Mouse (Mus musculus): ENCODE measurements at regions not wholly inside any gene's neighbourhood (a gene's known extent, or its start where the extent isn't known, plus 50 kb on each side); places are given as distances from the start of the nearest gene placed in this dataset.
A peak's percentile ranks its signal among the peaks of the same experiment; 100 is the strongest.
"Not testable (repeated sequence)": the region's sequence is repeated elsewhere in the genome, so short reads cannot be mapped to it uniquely, and the experiment has no call there.

DNA sequence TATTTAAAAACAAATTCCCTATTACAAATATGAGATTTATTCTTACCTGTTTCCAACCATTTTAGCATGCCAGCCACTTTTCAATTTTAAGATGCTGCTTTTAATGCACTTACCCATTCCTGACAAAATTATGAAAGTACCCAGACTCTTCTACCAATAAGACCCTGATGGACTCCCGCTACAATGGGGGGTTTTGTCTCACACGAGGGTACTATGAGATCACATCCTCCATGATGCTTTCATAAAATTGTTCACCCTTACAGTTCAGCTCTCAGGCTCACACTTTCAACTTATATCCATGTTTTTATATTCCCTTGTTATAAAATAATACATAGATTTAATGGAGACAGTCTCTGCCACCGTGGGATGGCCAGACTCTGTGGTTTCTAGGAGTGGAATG is 68.1 kb upstream of the Adamts18 start:
- no peak for DNase-seq (ENCODE audit: low spot score in 2 of 2)

DNA sequence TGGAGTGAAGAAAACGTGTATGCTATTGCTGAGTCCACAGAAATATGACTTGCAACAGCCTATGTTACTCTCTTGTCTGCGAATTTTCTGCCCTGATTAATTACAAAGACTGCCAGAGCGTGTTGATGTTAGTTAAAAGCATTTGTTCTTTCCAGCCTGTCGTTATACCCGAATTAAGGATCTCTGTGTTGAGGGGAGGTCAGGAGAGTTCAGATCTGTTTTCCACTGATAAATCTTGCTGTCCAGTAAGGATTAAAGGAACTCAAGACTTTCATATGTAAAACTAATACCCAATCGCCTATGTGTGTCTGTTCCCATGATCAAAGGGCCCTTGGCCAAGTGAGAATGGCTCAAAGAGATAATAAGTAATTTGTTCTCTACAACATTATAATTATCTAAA is 68.7 kb upstream of the Adamts18 start:
- DNase-seq (ENCODE audit: low spot score in 2 of 2), result no peak

DNA sequence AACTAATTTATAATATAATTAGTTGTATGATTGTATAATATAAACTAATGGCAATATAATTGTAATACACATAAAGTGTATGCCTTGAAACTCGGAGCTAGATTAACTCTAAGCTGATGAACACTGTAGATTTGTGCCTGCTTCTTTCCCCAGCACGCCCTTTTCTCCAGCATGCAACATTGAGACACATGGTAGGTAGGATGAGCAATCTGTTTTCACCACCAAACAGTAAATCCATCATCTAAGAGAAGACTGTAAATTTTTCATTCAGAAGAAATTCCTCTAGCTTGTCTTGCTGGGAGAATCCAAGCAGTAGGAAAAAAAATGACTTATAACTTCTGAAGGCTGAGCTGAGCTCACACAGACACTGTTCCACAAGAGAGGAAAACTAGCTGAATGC is 71.8 kb upstream of the Adamts18 start:
- no peak for DNase-seq (ENCODE audit: low spot score in 2 of 2)

DNA sequence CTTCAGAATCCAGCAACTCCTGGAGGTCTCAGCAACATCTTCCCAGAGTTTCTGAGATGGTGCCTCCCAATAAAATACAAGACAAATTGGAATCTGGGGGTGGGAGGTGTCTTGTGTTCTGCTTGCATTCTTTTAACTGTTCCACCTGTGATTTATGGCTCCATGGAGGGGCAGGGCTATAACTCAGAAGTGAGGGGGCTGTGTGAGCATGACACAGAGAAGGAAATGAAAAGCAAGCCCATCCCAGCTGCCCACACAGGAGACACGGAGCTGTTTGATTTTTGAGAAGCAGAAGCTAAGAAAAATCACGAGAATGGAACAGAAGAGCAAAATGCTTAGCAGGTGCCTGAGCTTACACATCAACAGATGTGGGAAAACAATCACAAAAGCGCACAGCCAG is 74.8 kb upstream of the Adamts18 start:
- peak in 1 of 2 experiments; percentile 5 for DNase-seq (ENCODE audit: low spot score in 2 of 2)

DNA sequence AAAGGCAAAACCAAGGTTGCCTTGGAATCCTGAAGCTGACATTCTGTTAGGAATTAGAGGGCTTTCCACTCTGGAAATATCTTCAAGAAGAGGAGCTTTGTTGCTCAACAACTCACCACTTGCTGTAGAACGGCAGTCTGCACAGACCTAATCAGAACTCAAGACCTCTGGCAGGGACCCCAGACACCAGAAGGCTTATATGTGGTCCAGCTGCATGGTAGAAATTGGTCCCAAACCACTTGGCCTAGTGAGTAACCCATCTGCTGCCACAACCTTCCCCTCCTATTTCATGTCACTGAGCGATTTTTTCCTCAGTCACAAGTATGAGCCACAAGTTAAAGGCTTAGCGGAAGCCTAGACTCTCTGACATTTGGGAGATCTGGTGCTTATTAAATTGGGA is 105.2 kb upstream of the Adamts18 start:
- DNase-seq (ENCODE audit: low spot score in 2 of 2), result no peak

DNA sequence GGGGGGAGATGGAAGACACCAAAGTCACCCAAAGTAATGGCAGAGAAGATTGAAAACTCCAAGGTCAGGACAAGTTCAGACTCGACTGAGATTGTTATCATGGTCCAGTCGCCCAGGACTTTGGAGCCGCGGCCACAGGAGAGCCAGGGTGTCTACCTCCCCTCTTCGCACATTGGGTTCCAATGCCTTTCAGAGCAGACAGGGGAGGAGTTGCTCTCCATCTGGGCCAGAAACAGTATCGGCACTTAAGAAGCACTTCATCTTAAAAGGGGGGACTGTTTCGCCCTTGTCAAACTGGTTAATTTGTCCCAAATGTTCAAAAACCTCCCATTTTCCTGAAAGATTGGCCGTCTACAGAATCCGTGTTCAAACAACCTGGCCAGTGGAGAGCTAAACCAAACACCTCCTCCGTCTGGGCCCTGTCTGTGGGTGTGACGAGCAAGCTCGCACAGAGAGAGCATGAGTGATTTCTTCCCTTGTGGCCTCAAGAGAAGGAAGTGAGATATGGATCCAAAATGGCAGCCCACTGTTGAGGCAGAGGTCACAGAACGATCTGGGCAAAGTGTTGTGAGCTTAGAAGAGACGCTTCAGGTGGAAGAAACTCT is 108.0 kb upstream of the Adamts18 start:
- no peak for DNase-seq (ENCODE audit: low spot score in 2 of 2)

DNA sequence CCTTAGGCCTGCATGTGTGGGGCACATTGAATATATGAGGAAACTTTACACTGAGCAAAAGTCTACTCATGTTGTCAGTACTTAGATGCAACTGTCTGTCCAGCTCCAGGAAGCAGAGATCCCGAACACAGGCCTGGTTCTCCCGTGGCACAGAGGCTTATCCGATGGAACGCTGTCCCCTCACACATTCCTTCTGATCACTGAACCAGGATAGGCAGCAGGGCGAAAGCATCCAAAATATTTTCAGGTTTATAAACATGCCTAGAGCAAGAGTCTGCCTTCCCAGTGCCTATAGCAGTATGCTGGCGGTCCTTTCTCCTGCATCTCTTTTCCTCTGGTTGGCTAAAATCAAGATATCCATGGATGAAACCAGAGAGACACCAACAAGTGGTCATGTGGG is 109.3 kb upstream of the Adamts18 start:
- no peak for DNase-seq (ENCODE audit: low spot score in 2 of 2)

DNA sequence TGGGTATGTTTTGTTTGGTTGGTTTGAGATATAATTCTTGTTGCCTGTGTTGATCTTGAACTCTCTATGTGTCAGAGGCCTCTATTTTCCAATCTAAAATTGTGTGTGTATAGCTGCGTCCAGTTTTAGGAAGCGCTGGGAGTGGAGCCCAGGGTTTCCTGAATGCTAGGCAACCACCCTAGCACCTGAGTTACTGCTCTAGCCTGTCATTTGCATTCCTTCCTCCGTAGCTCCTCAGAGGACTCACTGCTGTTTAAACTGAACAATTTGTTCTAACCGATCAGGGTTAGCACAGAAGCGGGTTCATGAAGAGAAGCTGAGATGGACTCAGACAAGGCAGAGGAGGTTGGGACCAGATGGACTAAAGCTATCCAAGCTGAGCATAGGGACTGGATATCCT is 127.3 kb upstream of the Adamts18 start:
- no peak for DNase-seq (ENCODE audit: low spot score in 2 of 2)

DNA sequence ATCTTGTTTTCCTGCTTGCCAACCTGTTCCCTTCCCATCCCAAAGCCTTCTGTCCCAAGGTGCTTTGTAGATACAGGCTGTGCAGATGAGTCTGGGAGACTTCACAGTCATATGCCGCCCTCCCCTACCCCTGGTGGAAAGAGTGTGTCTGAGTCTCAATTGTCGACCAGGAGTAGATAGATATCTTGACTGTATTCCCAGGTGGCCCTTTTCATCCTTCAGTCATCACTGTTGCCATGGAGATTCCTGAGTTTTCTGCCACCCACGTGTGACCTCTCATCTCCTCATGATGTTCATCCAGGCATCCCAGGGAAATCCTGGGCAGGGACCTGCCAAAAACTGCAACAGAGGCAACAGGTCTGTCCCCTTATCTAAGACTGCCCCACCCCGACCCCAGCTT is 128.1 kb upstream of the Adamts18 start:
- DNase-seq (ENCODE audit: low spot score in 2 of 2), result no peak

DNA sequence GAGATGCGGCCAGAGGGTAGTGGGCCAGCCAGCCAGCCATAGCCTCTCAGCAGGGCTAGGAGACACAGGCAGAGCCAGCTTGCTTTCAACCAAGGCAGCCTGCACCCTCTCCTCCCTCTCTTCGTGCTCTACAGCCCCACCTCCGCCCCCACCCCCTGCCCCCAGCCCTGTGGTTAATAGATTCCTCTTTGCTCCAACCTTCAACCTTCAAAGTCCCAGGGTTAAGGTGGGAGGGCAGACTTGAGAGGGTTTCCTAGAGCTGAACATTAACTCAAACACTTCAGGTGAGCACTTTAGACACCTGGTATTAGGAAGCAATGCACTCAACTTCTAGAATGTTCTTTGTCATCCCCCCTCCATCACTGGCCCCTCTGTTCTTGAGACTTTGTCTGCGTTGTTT is 128.5 kb upstream of the Adamts18 start:
- DNase-seq (ENCODE audit: low spot score in 2 of 2), result no peak

DNA sequence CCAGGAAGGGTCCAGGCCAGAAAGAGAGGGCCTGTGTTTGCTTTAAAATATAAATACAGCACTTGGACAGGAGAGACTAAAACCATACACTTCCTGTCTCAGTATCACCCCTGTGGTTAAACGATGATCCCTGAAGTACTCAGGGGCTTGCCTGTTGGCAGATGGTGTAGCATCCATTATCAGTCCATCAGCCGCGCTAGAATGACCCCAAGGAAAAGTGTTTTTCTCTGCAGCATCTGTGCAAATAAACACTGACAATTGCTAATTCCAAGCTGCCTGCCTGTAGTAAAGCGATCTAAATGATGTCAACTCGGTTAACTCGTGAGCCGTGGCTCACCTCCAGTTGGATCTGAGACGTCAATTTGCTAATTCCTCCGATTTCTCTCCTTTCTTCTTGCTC is 130.4 kb upstream of the Adamts18 start:
- no peak for DNase-seq (ENCODE audit: low spot score in 2 of 2)

DNA sequence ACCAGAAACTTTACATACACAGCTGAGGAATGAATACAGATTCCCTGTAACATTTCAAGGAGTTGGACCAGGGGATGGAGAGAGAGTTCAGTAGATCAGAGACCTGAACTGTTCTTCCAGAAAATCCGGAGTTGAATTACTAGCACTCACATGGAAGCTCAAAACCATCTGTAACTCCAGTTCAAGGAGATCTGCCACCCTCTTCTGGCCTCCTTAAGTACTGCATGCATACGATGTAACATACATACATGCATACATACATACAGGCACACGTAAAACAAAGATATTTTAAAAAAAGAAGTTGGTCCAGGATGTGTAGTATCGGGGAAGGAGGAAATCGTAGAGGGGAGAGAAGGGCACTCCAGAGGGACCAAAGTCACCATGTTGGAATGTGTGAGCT is 131.3 kb upstream of the Adamts18 start:
- DNase-seq (ENCODE audit: low spot score in 2 of 2), result no peak

DNA sequence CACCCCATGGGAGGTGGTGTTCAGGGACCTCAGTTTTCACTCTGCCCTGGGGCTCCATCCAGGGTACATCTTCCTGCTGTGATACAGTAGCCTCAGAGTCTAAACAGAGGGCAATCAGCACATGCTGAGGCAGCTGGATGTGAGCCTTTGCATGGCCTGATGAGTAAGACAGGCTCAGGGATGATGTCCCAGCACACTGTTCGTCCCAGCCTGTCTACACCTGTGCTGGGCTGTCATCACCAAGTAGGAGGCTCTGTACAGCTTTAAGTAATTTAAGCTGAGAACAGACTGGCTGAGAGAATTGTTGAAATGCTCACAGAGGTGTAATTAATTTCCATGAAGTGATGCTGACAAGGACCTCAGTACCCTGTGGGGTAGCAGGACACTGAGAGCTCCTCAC is 132.8 kb upstream of the Adamts18 start:
- DNase-seq (ENCODE audit: low spot score in 2 of 2), result no peak

DNA sequence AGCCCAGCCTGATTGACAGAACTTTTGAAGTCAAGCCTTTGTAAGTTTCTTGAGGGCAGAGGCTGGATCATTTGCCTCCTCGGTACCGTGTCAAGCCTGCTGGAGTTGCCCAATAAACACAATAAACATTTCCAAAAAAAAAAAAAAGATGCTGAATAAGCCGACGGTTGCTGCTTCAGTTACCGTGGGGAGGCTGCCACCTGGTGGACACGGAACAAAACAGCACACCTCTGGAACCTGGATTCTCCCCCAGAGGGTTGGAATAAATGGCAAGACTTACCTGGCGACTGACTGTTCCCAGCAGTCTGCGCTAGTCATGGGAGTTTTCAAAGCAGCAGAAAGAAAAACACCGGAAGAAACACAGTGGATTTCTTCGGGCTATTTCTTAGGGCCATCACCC is 136.3 kb upstream of the Adamts18 start:
- peak; percentile 20 to 54 for DNase-seq (ENCODE audit: low spot score in 2 of 2)

DNA sequence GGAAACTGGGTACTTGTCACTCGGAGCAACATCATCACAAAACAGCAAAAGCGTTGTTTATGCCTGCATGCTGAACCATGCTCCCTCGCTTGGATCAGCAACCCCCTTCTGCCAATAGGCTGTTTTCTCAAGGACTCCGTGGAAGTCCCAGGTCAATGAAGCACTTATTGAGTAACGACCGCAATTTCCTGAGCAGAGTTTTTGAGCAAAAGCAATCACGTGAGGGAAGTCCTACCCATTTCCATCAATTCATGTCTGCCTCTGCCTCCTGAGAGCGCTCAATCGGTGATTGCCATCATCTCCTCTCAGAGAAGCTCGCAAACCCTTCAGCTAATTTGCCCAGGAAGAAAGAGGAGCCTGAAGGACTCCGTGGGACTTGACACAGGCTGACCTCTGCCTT is 136.9 kb upstream of the Adamts18 start:
- no peak for DNase-seq (ENCODE audit: low spot score in 2 of 2)

DNA sequence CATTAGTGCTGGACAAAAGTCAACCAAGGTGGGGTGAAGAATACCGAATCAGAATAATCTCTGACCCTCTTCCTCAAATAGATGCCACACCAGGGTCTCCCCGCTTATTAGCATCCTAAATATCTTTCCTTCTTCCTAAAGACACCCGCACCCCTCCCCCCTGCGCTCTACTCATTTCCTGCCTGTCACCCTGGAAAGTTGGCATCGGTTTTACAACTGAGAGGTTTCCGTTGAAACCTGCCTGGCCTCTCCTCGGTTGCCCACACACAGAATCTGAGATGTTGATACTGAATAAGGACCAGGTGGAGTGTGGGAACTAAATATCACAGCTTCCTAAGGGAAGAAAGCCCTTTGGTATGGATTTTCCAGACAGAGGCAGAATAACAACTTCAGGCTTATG is 137.4 kb upstream of the Adamts18 start:
- DNase-seq (ENCODE audit: low spot score in 2 of 2), result no peak

DNA sequence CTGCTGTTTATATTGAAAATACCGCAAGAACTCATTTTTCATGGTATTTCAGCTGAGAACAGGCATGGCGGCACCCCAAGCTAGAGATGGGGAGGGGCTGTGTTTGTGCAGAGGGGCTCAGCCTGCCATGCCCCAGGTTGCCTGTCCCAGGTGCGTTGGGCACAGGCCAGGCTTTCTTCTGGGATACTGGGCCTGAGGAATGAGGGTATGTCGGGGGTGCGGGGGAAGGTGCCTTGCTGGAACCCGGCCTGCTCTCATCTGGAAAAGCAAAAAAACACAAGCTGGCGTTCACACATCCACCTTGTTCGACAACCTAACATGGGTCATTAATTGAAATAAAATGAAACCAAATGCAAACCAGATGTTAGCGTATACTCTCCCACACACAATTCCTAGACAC is 142.2 kb upstream of the Adamts18 start:
- DNase-seq (ENCODE audit: low spot score in 2 of 2), result no peak

DNA sequence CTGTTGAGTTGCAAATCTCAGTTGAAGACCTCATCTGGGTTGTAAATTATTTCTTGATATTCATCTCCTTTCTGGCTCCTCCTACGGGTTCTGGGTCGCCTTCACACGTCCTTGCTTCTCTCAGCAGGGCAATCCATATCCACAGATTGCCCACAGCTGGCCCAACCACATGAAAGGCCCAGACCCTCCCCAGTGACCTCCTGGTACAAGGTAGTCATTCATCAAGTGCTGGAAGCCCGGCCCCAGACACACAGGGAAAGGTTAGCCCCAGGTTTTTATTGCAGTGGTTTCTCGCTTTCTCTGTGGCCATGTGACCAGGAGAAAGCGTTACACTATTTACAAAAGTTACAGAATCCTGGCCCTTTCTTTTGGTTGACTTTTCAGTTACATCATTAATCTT is 134.5 kb upstream of the Nudt7 start:
- DNase-seq (ENCODE audit: low spot score in 2 of 2), result no peak

DNA sequence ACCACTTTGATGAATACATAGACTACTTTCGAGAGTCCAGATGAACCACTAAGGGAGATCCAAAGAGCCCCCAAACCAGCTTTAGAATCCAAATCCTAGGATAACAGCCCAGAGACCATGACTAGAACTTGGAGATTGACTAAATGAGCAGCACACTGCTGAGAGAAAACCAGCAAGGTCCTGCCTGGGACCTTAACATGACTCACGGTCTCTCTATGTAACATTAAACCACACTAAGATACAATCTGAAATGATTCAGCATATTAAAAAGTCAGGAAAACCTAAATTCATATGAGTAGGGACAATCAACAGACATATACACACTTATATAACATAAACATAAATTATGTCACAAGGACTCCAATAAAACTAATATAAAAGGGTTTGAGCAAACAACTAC is 131.7 kb upstream of the Nudt7 start:
- no peak for DNase-seq (ENCODE audit: low spot score in 2 of 2)

DNA sequence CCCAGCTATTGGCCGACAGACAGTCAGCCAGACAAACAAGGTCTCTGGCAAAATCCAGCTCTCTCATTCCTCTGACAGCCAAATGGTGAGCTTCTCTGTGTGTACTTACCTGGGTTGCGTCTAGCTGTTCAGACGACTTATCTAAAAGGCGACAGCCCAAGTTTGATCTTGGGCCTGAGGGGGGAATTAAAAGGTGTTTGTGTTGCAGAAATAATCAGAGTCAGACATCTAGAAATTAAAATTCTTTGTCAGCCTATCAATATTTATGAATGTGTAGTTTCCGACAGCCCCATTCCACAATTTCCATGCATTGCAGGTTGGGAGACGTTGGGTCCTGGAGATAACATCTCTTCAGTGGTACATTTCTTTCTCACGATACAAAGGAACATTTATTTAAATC is 128.9 kb upstream of the Nudt7 start:
- DNase-seq (ENCODE audit: low spot score in 2 of 2), result no peak

DNA sequence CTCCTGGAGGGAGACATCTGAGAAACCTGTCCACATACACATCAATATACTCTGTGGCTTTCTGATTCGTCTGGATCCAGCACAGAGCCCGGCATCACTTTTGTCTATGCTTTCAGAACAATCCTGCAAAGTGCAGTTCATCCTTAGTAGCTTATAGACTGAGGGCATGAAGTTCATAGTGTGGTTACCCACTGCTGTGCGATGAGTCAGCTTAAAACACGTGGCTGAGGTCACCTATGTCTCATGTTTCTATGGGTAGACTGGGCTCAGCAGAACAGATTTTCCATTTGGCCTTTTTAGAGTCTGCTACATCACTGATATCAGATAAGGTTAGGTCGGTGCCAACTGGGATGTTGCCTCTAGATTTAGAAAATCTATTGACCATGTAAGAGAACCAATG is 126.8 kb upstream of the Nudt7 start:
- no peak for DNase-seq (ENCODE audit: low spot score in 2 of 2)

DNA sequence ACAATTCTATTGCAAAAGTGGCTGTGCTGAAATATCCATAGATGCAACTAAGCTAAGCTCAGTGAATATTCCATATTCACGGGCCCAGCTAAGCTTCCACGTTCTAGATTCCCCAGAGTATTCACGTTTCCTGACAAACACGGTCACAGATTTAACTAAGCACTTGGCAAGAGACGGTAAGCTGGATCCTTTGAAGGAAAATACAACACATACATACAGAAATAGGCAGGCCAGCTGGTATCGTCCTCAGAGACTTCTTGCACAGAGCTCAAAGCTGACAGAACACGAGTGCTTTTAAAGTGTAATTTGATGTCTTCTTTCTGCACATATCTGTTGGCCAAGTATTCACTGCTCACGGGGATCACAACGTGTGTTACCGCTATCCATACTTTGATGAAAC is 126.3 kb upstream of the Nudt7 start:
- no peak for DNase-seq (ENCODE audit: low spot score in 2 of 2)

DNA sequence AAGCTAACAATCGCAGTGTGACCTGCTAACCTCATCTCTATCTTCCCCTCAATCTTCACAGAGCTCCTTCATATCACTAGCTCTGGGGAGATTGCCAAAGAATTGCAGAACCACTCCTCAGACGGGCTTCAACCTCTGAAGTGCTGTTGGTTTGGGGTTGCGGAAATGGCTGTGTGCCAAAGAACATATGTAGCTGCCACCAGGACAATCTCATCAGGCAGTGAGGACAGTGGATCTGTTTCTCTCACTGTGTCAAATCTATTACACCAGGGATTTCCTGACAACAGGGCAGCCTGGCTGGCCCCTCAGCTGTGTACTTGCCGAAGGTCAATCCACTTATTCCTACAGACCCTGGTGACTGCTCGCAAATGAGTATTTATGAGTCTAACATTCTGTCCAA is 115.0 kb upstream of the Nudt7 start:
- no peak for DNase-seq (ENCODE audit: low spot score in 2 of 2)

DNA sequence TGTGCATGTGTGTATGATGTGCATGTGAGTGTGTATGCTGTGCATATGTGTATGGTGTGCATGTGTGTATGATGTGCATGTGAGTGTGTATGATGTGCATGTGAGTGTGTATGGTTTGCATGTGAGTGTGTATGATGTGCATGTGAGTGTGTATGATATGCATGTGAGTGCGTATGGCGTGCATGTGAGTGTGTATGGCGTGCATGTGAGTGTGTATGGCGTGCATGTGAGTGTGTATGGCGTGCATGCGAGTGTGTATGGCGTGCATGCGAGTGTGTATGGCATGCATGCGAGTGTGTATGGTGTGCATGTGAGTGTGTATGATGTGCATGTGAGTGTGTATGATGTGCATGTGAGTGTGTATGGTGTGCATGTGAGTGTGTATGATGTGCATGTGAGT is 103.2 kb upstream of the Nudt7 start:
- DNase-seq (ENCODE audit: low spot score in 2 of 2), result not testable (repeated sequence)

DNA sequence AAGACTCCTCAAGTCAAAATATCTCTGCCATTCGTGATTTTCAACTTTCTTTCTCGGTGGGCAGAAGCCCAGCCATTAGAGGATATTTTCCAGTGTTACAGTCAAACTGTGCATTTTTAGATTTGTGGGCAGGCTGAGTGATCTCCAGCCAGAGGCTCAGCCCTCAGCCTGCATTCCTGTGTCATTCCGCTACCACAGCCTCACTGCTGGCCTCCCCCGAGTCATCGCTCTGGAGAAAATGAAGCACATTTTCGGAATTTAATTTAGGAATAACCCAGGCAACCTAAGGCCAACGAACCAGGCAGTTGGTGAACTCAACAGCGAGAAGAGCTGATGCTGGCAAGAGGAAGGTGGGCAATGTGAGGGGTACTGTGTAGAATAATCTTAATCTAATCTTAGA is 80.9 kb upstream of the Nudt7 start:
- no peak for DNase-seq (ENCODE audit: low spot score in 2 of 2)
